23 mouse cellular contexts compared by ENCODE assay signal in the genomic region with DNA sequence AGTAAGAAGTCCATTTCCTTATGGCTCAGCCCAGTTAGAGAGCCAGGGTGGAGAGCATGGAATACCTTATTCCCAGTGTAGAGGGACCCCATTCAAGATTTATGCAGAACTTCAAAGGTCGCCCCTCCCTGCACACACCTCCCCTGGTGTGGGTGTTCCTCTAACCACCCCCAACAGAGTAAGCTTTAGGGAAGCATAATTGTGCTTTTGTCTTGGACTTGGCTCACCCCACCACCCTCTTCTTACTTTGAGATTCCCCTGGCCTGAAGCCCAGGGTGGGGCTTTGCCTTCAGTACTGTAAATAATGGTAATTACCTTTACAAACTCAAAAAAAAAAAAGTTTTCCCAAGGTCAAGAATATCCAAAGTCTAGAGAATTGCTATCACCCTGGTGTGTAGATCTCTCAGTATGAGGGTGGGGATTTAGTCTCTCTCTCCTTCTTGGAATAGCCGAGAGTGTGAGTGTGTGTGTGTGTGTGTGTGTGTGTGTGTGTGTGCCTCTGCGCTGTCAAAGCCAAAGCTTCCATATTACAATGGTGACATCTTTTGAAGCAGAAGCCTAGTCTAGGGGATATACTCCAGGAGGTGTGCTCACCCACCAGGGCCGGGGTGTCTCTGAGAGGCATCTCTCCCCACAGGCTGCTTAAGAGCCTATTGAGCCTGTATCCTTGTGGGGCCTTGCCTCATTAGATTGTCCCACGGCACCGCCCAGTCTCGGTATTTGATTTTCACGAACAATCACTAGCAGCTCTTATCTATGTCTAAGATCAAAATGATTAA.
DNase-seq lines count a peak whose midpoint lies in the region; ATAC-seq and TF ChIP-seq lines count a peak whose summit lies in the region.
"Had no signal": no experiment of that assay in that cellular context is flagged by ENCODE, and none has a peak within 500 bp of the region (broad histone marks: within the 10 kb centered on the region; RNA-seq: fewer than 3 reads in every experiment).

No protein-coding gene starts in this region.

- no peak overlapping the region for H3K27ac ChIP-seq in kidney, embryonic 16.5 days (ENCODE audit: low read length)
- peak overlapping the region; percentile 37 for H3K27ac ChIP-seq in intestine, embryonic 15.5 days
- no peak overlapping the region; the same call in 1 of the 2 replicates for H3K27ac ChIP-seq in stomach, postnatal 0 days (replicated peaks)
- H3K27ac ChIP-seq: hindbrain, embryonic 14.5 days; limb, embryonic 15.5 days; midbrain, embryonic 10.5 days; neural tube, embryonic 12.5 days had no signal

- H3K4me1 ChIP-seq in kidney, embryonic 16.5 days (ENCODE audit: insufficient read depth, low read length) = peaks cover 22% of the 10 kb centered on the region
- H3K4me1 ChIP-seq in intestine, embryonic 15.5 days (replicated peaks) = peaks cover 5% of the 10 kb centered on the region; the same call in 1 of the 2 replicates
- H3K4me1 ChIP-seq in stomach, postnatal 0 days (replicated peaks; ENCODE audit: control insufficient read depth, insufficient read depth) = no peaks in the 10 kb centered on the region

- H3K9ac ChIP-seq in kidney, embryonic 16.5 days (replicated peaks; ENCODE audit: low read length) = no peak overlapping the region
- no peak overlapping the region for H3K9ac ChIP-seq in intestine, embryonic 15.5 days
- H3K9ac ChIP-seq in stomach, postnatal 0 days (ENCODE audit: low read length) = no peak overlapping the region
- H3K9ac ChIP-seq: hindbrain, embryonic 14.5 days; limb, embryonic 15.5 days; neural tube, embryonic 12.5 days had no signal

- 0 out of 2 replicates have a peak, but pooled peaks have one; percentile 28 for ATAC-seq in kidney, embryonic 16.5 days (ENCODE audit: low FRiP score, low TSS enrichment)
- ATAC-seq in intestine, embryonic 15.5 days = peak; percentile 84
- ATAC-seq in stomach, postnatal 0 days (ENCODE audit: low FRiP score, low TSS enrichment) = peak; percentile 72
- ATAC-seq: forebrain, embryonic 16.5 days had no signal

- H3K36me3 ChIP-seq in kidney, embryonic 16.5 days (ENCODE audit: insufficient read depth, low read length) = no peaks in the 10 kb centered on the region
- no peaks in the 10 kb centered on the region for H3K36me3 ChIP-seq in intestine, embryonic 15.5 days
- no peaks in the 10 kb centered on the region for H3K36me3 ChIP-seq in stomach, postnatal 0 days (ENCODE audit: control insufficient read depth, insufficient read depth, low read length)
- H3K36me3 ChIP-seq: G1E; limb, embryonic 15.5 days; midbrain, embryonic 10.5 days; neural tube, embryonic 12.5 days had no signal

- no peak overlapping the region for H3K4me2 ChIP-seq in kidney, embryonic 16.5 days (replicated peaks; ENCODE audit: low read depth, low read length)
- no peak overlapping the region for H3K4me2 ChIP-seq in intestine, embryonic 15.5 days (replicated peaks)
- no peak overlapping the region for H3K4me2 ChIP-seq in stomach, postnatal 0 days (replicated peaks; ENCODE audit: low read depth)
- H3K4me2 ChIP-seq: hindbrain, embryonic 14.5 days; limb, embryonic 15.5 days; neural tube, embryonic 12.5 days had no signal

- DNase-seq in kidney, adult 9 months = no peak
- DNase-seq in thymus, postnatal 14 days = peak; percentile 47
- no peak for DNase-seq in thymus, postnatal 4 days
- peak; percentile 60 for DNase-seq in stomach, postnatal 0 days (ENCODE audit: low spot score)
- DNase-seq in gastrocnemius, postnatal 10 days = no peak
- DNase-seq in adrenal gland, postnatal 4 days (ENCODE audit: low spot score in 2 of 2) = no peak
- DNase-seq: cerebellum, adult 11 months; cerebellum, postnatal 14 days; embryo, embryonic 11 days; heart, postnatal 10 days; kidney, adult 2 months; layer of hippocampus, postnatal 36 days; lung, adult 2 months; thymus, postnatal 25 days had no signal

- no peak for TF ChIP-seq EP300 in stomach, postnatal 0 days (optimal IDR thresholded peaks at IDR 0.05)

- no peaks in the 10 kb centered on the region for H3K9me3 ChIP-seq in kidney, embryonic 16.5 days (ENCODE audit: low read length)
- no peaks in the 10 kb centered on the region for H3K9me3 ChIP-seq in intestine, embryonic 15.5 days
- H3K9me3 ChIP-seq in stomach, postnatal 0 days (ENCODE audit: control insufficient read depth, low read length) = no peaks in the 10 kb centered on the region
- H3K9me3 ChIP-seq: limb, embryonic 15.5 days; neural tube, embryonic 12.5 days had no signal

- H3K4me3 ChIP-seq in kidney, embryonic 16.5 days (ENCODE audit: low read length) = no peak overlapping the region
- H3K4me3 ChIP-seq in intestine, embryonic 15.5 days (replicated peaks) = no peak overlapping the region
- H3K4me3 ChIP-seq in stomach, postnatal 0 days (ENCODE audit: low read depth, low read length) = no peak overlapping the region
- H3K4me3 ChIP-seq: erythroblast, embryonic 14.5 days; limb, embryonic 15.5 days; midbrain, embryonic 10.5 days; neural tube, embryonic 12.5 days had no signal

- TF ChIP-seq CTCF in stomach, postnatal 0 days (IDR thresholded peaks at IDR 0.05; ENCODE audit: low read depth) = no peak

- H3K27me3 ChIP-seq in kidney, embryonic 16.5 days (ENCODE audit: insufficient read depth, low read length) = no peaks in the 10 kb centered on the region
- no peaks in the 10 kb centered on the region for H3K27me3 ChIP-seq in intestine, embryonic 15.5 days (replicated peaks)
- no peaks in the 10 kb centered on the region for H3K27me3 ChIP-seq in stomach, postnatal 0 days (ENCODE audit: control insufficient read depth, insufficient read depth, low read length)
- H3K27me3 ChIP-seq: limb, embryonic 15.5 days had no signal

- WGBS in kidney, embryonic 16.5 days = 68% methylated on average over 8 of the region's 8 CpGs
- 63% methylated on average over 8 of the region's 8 CpGs for WGBS in intestine, embryonic 15.5 days
- WGBS in stomach, postnatal 0 days = 59% methylated on average over 8 of the region's 8 CpGs

Comparison
In these comparisons a context has a peak if more than half of its experiments do, and no peak if none do; other contexts are left out.
1. DNase-seq: peak in thymus, postnatal 14 days (single experiment) and stomach, postnatal 0 days (single experiment); none in kidney, adult 9 months (single experiment), thymus, postnatal 4 days (single experiment), gastrocnemius, postnatal 10 days (single experiment) and adrenal gland, postnatal 4 days (0 of 2).
2. ATAC-seq: peak in every context shown above with its lines; median percentile 84 in intestine, embryonic 15.5 days; 72 in stomach, postnatal 0 days; 28 in kidney, embryonic 16.5 days.